Mouse (Mus musculus): Measurements from ENCODE around the gene Tapbp. TPM values are rescaled to one million over a fixed set of nuclear protein-coding genes. Genes with fewer than 3 reads are reported as not detected.

Gene Tapbp
- total RNA-seq (2023): 309 TPM

GRCm38 (mm10) chr17:33915671-33916250 is at the start of gene Tapbp, which contains the start of gene Zbtb22:
Gene Tapbp (plus strand): TSS chr17:33915899.
Gene Zbtb22 (plus strand): TSS chr17:33915904.

GRCm38 (mm10) chr17:33873537-33873936 is 42.2 kb upstream of the Tapbp start, which contains the start of gene Gm7029:
Gene Gm7029 (plus strand): TSS chr17:33873837.

GRCm38 (mm10) chr17:33890533-33891059 is 25.1 kb upstream of the Tapbp start, which contains the start of gene Kifc1:
Gene Kifc1 (minus strand): TSS chr17:33890661.

GRCm38 (mm10) chr17:33904835-33905234 is 10.9 kb upstream of the Tapbp start, which contains the start of gene Platr17:
Gene Platr17 (plus strand): TSS chr17:33905135.

GRCm38 (mm10) chr17:33909077-33909868 is 6.4 kb upstream of the Tapbp start, which contains the start of gene Daxx:
Gene Daxx (plus strand): TSS chr17:33909414.

GRCm38 (mm10) chr17:33929371-33930279 is 13.9 kb downstream of the Tapbp start, which contains the start of gene Rgl2:
Gene Rgl2 (plus strand): TSS chr17:33929543.

GRCm38 (mm10) chr17:33940206-33940805 is 24.6 kb downstream of the Tapbp start, which contains the start of the genes Pfdn6 and Wdr46:
Gene Pfdn6 (minus strand): TSS chr17:33940343.
Gene Wdr46 (plus strand): TSS chr17:33940660.

GRCm38 (mm10) chr17:33951021-33951946 is 35.6 kb downstream of the Tapbp start, which contains the start of gene B3galt4:
Gene B3galt4 (minus strand): TSS chr17:33951488.

GRCm38 (mm10) chr17:33955555-33956214 is 40.0 kb downstream of the Tapbp start, which contains the start of the genes Vps52 and Rps18:
Gene Vps52 (plus strand): TSS chr17:33955812.
Gene Rps18 (minus strand): TSS chr17:33956001.

Other genes with a start within 250 kb of the Tapbp start
- 342 TPM for gene Hnrnpm, start 229.0 kb upstream of the Tapbp start, total RNA-seq (2023)
- gene March2, start 197.2 kb upstream of the Tapbp start, total RNA-seq (2023): 59.5 TPM
- gene Rab11b, start 155.4 kb upstream of the Tapbp start, total RNA-seq (2023): 213 TPM
- gene Angptl4, start 134.1 kb upstream of the Tapbp start, total RNA-seq (2023): 1.1 TPM
- gene Kank3, start 105.4 kb upstream of the Tapbp start, total RNA-seq (2023): 1.9 TPM
- 5,043 TPM for gene Rps28, start 91.3 kb upstream of the Tapbp start, total RNA-seq (2023)
- gene Ndufa7, start 91.3 kb upstream of the Tapbp start, total RNA-seq (2023): 121 TPM
- 8.2 TPM for gene Cd320, start 72.8 kb upstream of the Tapbp start, total RNA-seq (2023)
- not detected for gene Gm7029, start 42.1 kb upstream of the Tapbp start, total RNA-seq (2023)
- 11.2 TPM for gene Kifc1, start 25.2 kb upstream of the Tapbp start, total RNA-seq (2023)
- gene Platr17, start 10.8 kb upstream of the Tapbp start, total RNA-seq (2023): 2.3 TPM
- 68.7 TPM for gene Daxx, start 6.5 kb upstream of the Tapbp start, total RNA-seq (2023)
- gene Zbtb22, start within 50 bp of the Tapbp start, total RNA-seq (2023): 29.6 TPM
- gene Rgl2, start 13.6 kb downstream of the Tapbp start, total RNA-seq (2023): 187 TPM
- gene Pfdn6, start 24.4 kb downstream of the Tapbp start, total RNA-seq (2023): 61.6 TPM
- 60.7 TPM for gene Wdr46, start 24.8 kb downstream of the Tapbp start, total RNA-seq (2023)
- 14.8 TPM for gene B3galt4, start 35.6 kb downstream of the Tapbp start, total RNA-seq (2023)
- 55.2 TPM for gene Vps52, start 39.9 kb downstream of the Tapbp start, total RNA-seq (2023)
- 2,022 TPM for gene Rps18, start 40.1 kb downstream of the Tapbp start, total RNA-seq (2023)
- 4,746 TPM for gene H2-K1, start 84.4 kb downstream of the Tapbp start, total RNA-seq (2023)
- 26.4 TPM for gene Ring1, start 108.8 kb downstream of the Tapbp start, total RNA-seq (2023)
- gene H2-Ke6, start 112.2 kb downstream of the Tapbp start, total RNA-seq (2023): 130 TPM
- 107 TPM for gene Slc39a7, start 115.8 kb downstream of the Tapbp start, total RNA-seq (2023)
- gene Rxrb, start 115.9 kb downstream of the Tapbp start, total RNA-seq (2023): 109 TPM
- 40.9 TPM for gene Col11a2, start 123.5 kb downstream of the Tapbp start, total RNA-seq (2023)
- gene H2-Oa, start 176.4 kb downstream of the Tapbp start, total RNA-seq (2023): 8.9 TPM
- 41.5 TPM for gene H2-DMa, start 203.6 kb downstream of the Tapbp start, total RNA-seq (2023)
- 400 TPM for gene Brd2, start 206.7 kb downstream of the Tapbp start, total RNA-seq (2023)
- gene H2-DMb2, start 227.4 kb downstream of the Tapbp start, total RNA-seq (2023): 40.5 TPM
- gene H2-DMb1, start 237.2 kb downstream of the Tapbp start, total RNA-seq (2023): 26.0 TPM

Measured in CD4-positive naive resting alpha-beta T cell, adult 57 days (primary cell).